Mouse (Mus musculus): ENCODE measurements around the gene Chek2.

- TF ChIP-seq ZC3H11A (IDR thresholded peaks at IDR 0.05; ENCODE audit: borderline replicate concordance, low read depth, low read length): no peak
- no peak for TF ChIP-seq ZNF384 (IDR thresholded peaks at IDR 0.05; ENCODE audit: low read depth, low read length)
- TF ChIP-seq CHD2 (IDR thresholded peaks at IDR 0.05; ENCODE audit: low read depth, low read length): no peak
- TF ChIP-seq MAFK (IDR thresholded peaks at IDR 0.05; ENCODE audit: insufficient read depth, low read depth, low read length): no peak
Observed at GRCm38 (mm10) chr5:110859013-110859650, 19.4 kb downstream of the Chek2 start.
